ENCODE assay signal across 9 mouse cellular contexts in genomic region chr13:43235586-43235910, GRCm38 (mm10).
DNase-seq lines count a peak whose midpoint lies in the region; ATAC-seq and TF ChIP-seq lines count a peak whose summit lies in the region.
"Had no signal": no experiment of that assay in that cellular context is flagged by ENCODE, and none has a peak within 500 bp of the region (broad histone marks: within the 10 kb centered on the region; RNA-seq: fewer than 3 reads in every experiment).

No protein-coding gene starts in this region.

- intact Hi-C loops in heart, postnatal 36 days (cut with DNase I), result loop anchor here (2.0 to 5.0 kb wide), 2 partner anchors 33 to 67 kb away; no protein-coding TSS in a partner anchor

- no peaks in the 10 kb centered on the region for H3K27me3 ChIP-seq in heart, embryonic 12.5 days (replicated peaks)
- H3K27me3 ChIP-seq in neural tube, embryonic 13.5 days, result no peaks in the 10 kb centered on the region
- H3K27me3 ChIP-seq in limb, embryonic 14.5 days (ENCODE audit: control insufficient read depth, insufficient read depth, low read length), result no peaks in the 10 kb centered on the region

- peaks cover 71% of the 10 kb centered on the region for H3K4me1 ChIP-seq in heart, embryonic 12.5 days (replicated peaks)
- peaks cover 46% of the 10 kb centered on the region for H3K4me1 ChIP-seq in neural tube, embryonic 13.5 days (replicated peaks)
- peaks cover 30% of the 10 kb centered on the region for H3K4me1 ChIP-seq in limb, embryonic 14.5 days (ENCODE audit: control insufficient read depth, insufficient read depth, low read length)

- 5% methylated on average over 3 of the region's 3 CpGs for WGBS in heart, embryonic 12.5 days
- 89% methylated on average over 3 of the region's 3 CpGs for WGBS in neural tube, embryonic 13.5 days
- 69% methylated on average over 3 of the region's 3 CpGs for WGBS in limb, embryonic 14.5 days

- ATAC-seq in heart, embryonic 12.5 days (ENCODE audit: insufficient number of reproducible peaks, low FRiP score), result peak; percentile 40; the same call in 1 of the 2 replicates
- ATAC-seq in neural tube, embryonic 13.5 days (ENCODE audit: low read depth), result no peak
- ATAC-seq in limb, embryonic 14.5 days (ENCODE audit: low FRiP score, low read depth), result no peak

- 0 out of 2 replicates have a peak overlapping the region, but pooled peaks have one; percentile 3 for H3K9ac ChIP-seq in heart, embryonic 12.5 days
- no peak overlapping the region for H3K9ac ChIP-seq in neural tube, embryonic 13.5 days
- H3K9ac ChIP-seq in limb, embryonic 14.5 days (ENCODE audit: low read depth, low read length, severe bottlenecking), result no peak overlapping the region

- no peaks in the 10 kb centered on the region for H3K36me3 ChIP-seq in heart, embryonic 12.5 days
- H3K36me3 ChIP-seq in neural tube, embryonic 13.5 days, result no peaks in the 10 kb centered on the region
- H3K36me3 ChIP-seq in limb, embryonic 14.5 days (ENCODE audit: control insufficient read depth, insufficient read depth, low read length), result no peaks in the 10 kb centered on the region

- H3K9me3 ChIP-seq in heart, embryonic 12.5 days (replicated peaks), result no peaks in the 10 kb centered on the region
- H3K9me3 ChIP-seq in neural tube, embryonic 13.5 days, result no peaks in the 10 kb centered on the region
- H3K9me3 ChIP-seq in limb, embryonic 14.5 days (ENCODE audit: control insufficient read depth, low read length), result no peaks in the 10 kb centered on the region

- DNase-seq in heart, postnatal 36 days, result no peak
- no peak for DNase-seq in neural tube, embryonic 10.5 days (ENCODE audit: extremely low spot score, low spot score)
- no peak for DNase-seq in limb, embryonic 14.5 days (ENCODE audit: low spot score)
- DNase-seq in urinary bladder, adult 2 months (ENCODE audit: low spot score), result no peak
- DNase-seq in adrenal gland, adult 8-10 months, result no peak
- DNase-seq in retina, postnatal 1 day, result no peak
- DNase-seq: kidney, postnatal 25 days had no signal

- H3K4me2 ChIP-seq in heart, embryonic 12.5 days, result peak overlapping the region; percentile 44
- H3K4me2 ChIP-seq in neural tube, embryonic 13.5 days, result no peak overlapping the region
- H3K4me2 ChIP-seq in limb, embryonic 14.5 days (replicated peaks; ENCODE audit: low read depth, low read length, severe bottlenecking), result no peak overlapping the region

- no peak overlapping the region for H3K4me3 ChIP-seq in heart, embryonic 12.5 days
- no peak overlapping the region for H3K4me3 ChIP-seq in neural tube, embryonic 13.5 days
- H3K4me3 ChIP-seq in limb, embryonic 14.5 days (replicated peaks; ENCODE audit: low read length), result no peak overlapping the region

- TF ChIP-seq POLR2A in limb, embryonic 14.5 days (IDR thresholded peaks at IDR 0.05; ENCODE audit: borderline replicate concordance, extremely low read depth, insufficient read depth, insufficient read length), result no peak

- H3K27ac ChIP-seq in heart, embryonic 12.5 days (ENCODE audit: poor library complexity, severe bottlenecking), result peak overlapping the region; percentile 48
- peak overlapping the region; percentile 64 for H3K27ac ChIP-seq in neural tube, embryonic 13.5 days (replicated peaks)
- 0 out of 2 replicates have a peak overlapping the region, but pooled peaks have one; percentile 52 for H3K27ac ChIP-seq in limb, embryonic 14.5 days (replicated peaks; ENCODE audit: low read depth, low read length)
